Mouse (Mus musculus): ENCODE measurements at regions not wholly inside any gene's neighbourhood (a gene's known extent, or its start where the extent isn't known, plus 50 kb on each side); places are given as distances from the start of the nearest gene placed in this dataset.

GRCm38 (mm10) chr4:88969134-88969841 is 89.3 kb upstream of the Ifne start:
- peak overlapping the region; percentile 53 for H3K4me2 ChIP-seq
- WGBS, result 33% methylated on average over 6 of the region's 6 CpGs
- H3K27me3 ChIP-seq (replicated peaks; ENCODE audit: control insufficient read depth, insufficient read depth, low read length), result no peaks in the 10 kb centered on the region
- no peaks in the 10 kb centered on the region for H3K36me3 ChIP-seq (ENCODE audit: control insufficient read depth, insufficient read depth, low read length)
- no peak overlapping the region for H3K4me3 ChIP-seq (ENCODE audit: low read depth, low read length)
- ATAC-seq (replicated peaks; ENCODE audit: low FRiP score), result peak; percentile 91
- peak overlapping the region; percentile 35; the same call in 1 of the 2 replicates for H3K27ac ChIP-seq (ENCODE audit: low read depth, low read length)
- H3K9me3 ChIP-seq (ENCODE audit: control insufficient read depth, low read length), result no peaks in the 10 kb centered on the region
- peak; percentile 39 for DNase-seq (ENCODE audit: low spot score)
- 0 out of 2 replicates have a peak, but pooled peaks cover 6% of the 10 kb centered on the region for H3K4me1 ChIP-seq (replicated peaks; ENCODE audit: control insufficient read depth, insufficient read depth, low read length)
- no peak overlapping the region for H3K9ac ChIP-seq (ENCODE audit: low read depth, low read length)

GRCm38 (mm10) chr4:88959621-88960020 is 79.6 kb upstream of the Ifne start:
- H3K27me3 ChIP-seq (replicated peaks; ENCODE audit: control insufficient read depth, insufficient read depth, low read length), result no peaks in the 10 kb centered on the region
- 68% methylated on average over 3 of the region's 3 CpGs for WGBS
- H3K9me3 ChIP-seq (ENCODE audit: control insufficient read depth, low read length), result no peaks in the 10 kb centered on the region

GRCm38 (mm10) chr4:88956605-88957004 is 76.6 kb upstream of the Ifne start:
- no peak for DNase-seq (ENCODE audit: low spot score)
- no peaks in the 10 kb centered on the region for H3K36me3 ChIP-seq (ENCODE audit: control insufficient read depth, insufficient read depth, low read length)
- 66% methylated on average over 4 of the region's 4 CpGs for WGBS
- no peak overlapping the region for H3K9ac ChIP-seq (ENCODE audit: low read depth, low read length)
- no peak overlapping the region for H3K4me2 ChIP-seq
- H3K27me3 ChIP-seq (replicated peaks; ENCODE audit: control insufficient read depth, insufficient read depth, low read length), result no peaks in the 10 kb centered on the region
- no peak for ATAC-seq (replicated peaks; ENCODE audit: low FRiP score)
- H3K4me1 ChIP-seq (replicated peaks; ENCODE audit: control insufficient read depth, insufficient read depth, low read length), result no peaks in the 10 kb centered on the region
- H3K4me3 ChIP-seq (ENCODE audit: low read depth, low read length), result no peak overlapping the region
- H3K9me3 ChIP-seq (ENCODE audit: control insufficient read depth, low read length), result no peaks in the 10 kb centered on the region
- no peak overlapping the region for H3K27ac ChIP-seq (ENCODE audit: low read depth, low read length)

More at GRCm38 (mm10) chr4:88959621-88960020, 79.6 kb upstream of the Ifne start:
- DNase-seq (ENCODE audit: low spot score) (no peak), ATAC-seq (replicated peaks; ENCODE audit: low FRiP score) (no peak)
- Histone ChIP-seq H3K4me3 (ENCODE audit: low read depth, low read length) (no peak overlapping the region), H3K4me1 (replicated peaks; ENCODE audit: control insufficient read depth, insufficient read depth, low read length) (no peaks in the 10 kb centered on the region), H3K9ac (ENCODE audit: low read depth, low read length) (no peak overlapping the region), H3K4me2 (no peak overlapping the region), H3K27ac (ENCODE audit: low read depth, low read length) (no peak overlapping the region), H3K36me3 (ENCODE audit: control insufficient read depth, insufficient read depth, low read length) (no peaks in the 10 kb centered on the region)

- ATAC-seq (replicated peaks; ENCODE audit: low FRiP score) (no peak), DNase-seq (ENCODE audit: low spot score) (no peak)
- WGBS, result 23% methylated on average over 7 of the region's 7 CpGs
- no peaks in the 10 kb centered on the region for H3K36me3 ChIP-seq (ENCODE audit: control insufficient read depth, insufficient read depth, low read length)
- no peak overlapping the region for H3K4me3 ChIP-seq (ENCODE audit: low read depth, low read length)
- H3K4me1 ChIP-seq (replicated peaks; ENCODE audit: control insufficient read depth, insufficient read depth, low read length), result no peaks in the 10 kb centered on the region
- no peaks in the 10 kb centered on the region for H3K27me3 ChIP-seq (replicated peaks; ENCODE audit: control insufficient read depth, insufficient read depth, low read length)
- no peaks in the 10 kb centered on the region for H3K9me3 ChIP-seq (ENCODE audit: control insufficient read depth, low read length)
- no peak overlapping the region for H3K27ac ChIP-seq (ENCODE audit: low read depth, low read length)
- H3K4me2 ChIP-seq, result no peak overlapping the region
- H3K9ac ChIP-seq (ENCODE audit: low read depth, low read length), result no peak overlapping the region
These were observed 76.2 kb upstream of the Ifne start for GRCm38 (mm10) chr4:88956151-88956550.

GRCm38 (mm10) chr4:88955571-88955970 is 75.6 kb upstream of the Ifne start:
- H3K27me3 ChIP-seq (replicated peaks; ENCODE audit: control insufficient read depth, insufficient read depth, low read length), result no peaks in the 10 kb centered on the region
- no peak overlapping the region for H3K4me2 ChIP-seq
- H3K9me3 ChIP-seq (ENCODE audit: control insufficient read depth, low read length), result no peaks in the 10 kb centered on the region
- H3K27ac ChIP-seq (ENCODE audit: low read depth, low read length), result no peak overlapping the region
- H3K9ac ChIP-seq (ENCODE audit: low read depth, low read length), result no peak overlapping the region
- H3K4me3 ChIP-seq (ENCODE audit: low read depth, low read length), result no peak overlapping the region
- ATAC-seq (replicated peaks; ENCODE audit: low FRiP score) (no peak), DNase-seq (ENCODE audit: low spot score) (no peak)
- WGBS, result 80% methylated on average over 7 of the region's 7 CpGs
- no peaks in the 10 kb centered on the region for H3K4me1 ChIP-seq (replicated peaks; ENCODE audit: control insufficient read depth, insufficient read depth, low read length)
- H3K36me3 ChIP-seq (ENCODE audit: control insufficient read depth, insufficient read depth, low read length), result no peaks in the 10 kb centered on the region

GRCm38 (mm10) chr4:88954045-88954444 is 74.0 kb upstream of the Ifne start:
- H3K36me3 ChIP-seq (ENCODE audit: control insufficient read depth, insufficient read depth, low read length), result no peaks in the 10 kb centered on the region
- H3K27me3 ChIP-seq (replicated peaks; ENCODE audit: control insufficient read depth, insufficient read depth, low read length), result no peaks in the 10 kb centered on the region
- DNase-seq (ENCODE audit: low spot score) (no peak), ATAC-seq (replicated peaks; ENCODE audit: low FRiP score) (no peak)
- H3K27ac ChIP-seq (ENCODE audit: low read depth, low read length), result no peak overlapping the region
- 85% methylated on average over 3 of the region's 3 CpGs for WGBS
- no peak overlapping the region for H3K9ac ChIP-seq (ENCODE audit: low read depth, low read length)
- no peaks in the 10 kb centered on the region for H3K4me1 ChIP-seq (replicated peaks; ENCODE audit: control insufficient read depth, insufficient read depth, low read length)
- no peaks in the 10 kb centered on the region for H3K9me3 ChIP-seq (ENCODE audit: control insufficient read depth, low read length)
- H3K4me2 ChIP-seq, result no peak overlapping the region
- H3K4me3 ChIP-seq (ENCODE audit: low read depth, low read length), result no peak overlapping the region

GRCm38 (mm10) chr4:88951034-88951336 is 71.0 kb upstream of the Ifne start:
- no peaks in the 10 kb centered on the region for H3K27me3 ChIP-seq (replicated peaks; ENCODE audit: control insufficient read depth, insufficient read depth, low read length)
- no peak for ATAC-seq (replicated peaks; ENCODE audit: low FRiP score)

GRCm38 (mm10) chr4:88950181-88951033 is 70.4 kb upstream of the Ifne start:
- H3K36me3 ChIP-seq (ENCODE audit: control insufficient read depth, insufficient read depth, low read length), result no peaks in the 10 kb centered on the region
- H3K4me2 ChIP-seq, result no peak overlapping the region
- no peak overlapping the region for H3K4me3 ChIP-seq (ENCODE audit: low read depth, low read length)
- 64% methylated on average over 12 of the region's 12 CpGs for WGBS
- no peak overlapping the region for H3K9ac ChIP-seq (ENCODE audit: low read depth, low read length)
- H3K4me1 ChIP-seq (replicated peaks; ENCODE audit: control insufficient read depth, insufficient read depth, low read length), result no peaks in the 10 kb centered on the region
- H3K27me3 ChIP-seq (replicated peaks; ENCODE audit: control insufficient read depth, insufficient read depth, low read length), result no peaks in the 10 kb centered on the region
- DNase-seq (ENCODE audit: low spot score) (no peak), ATAC-seq (replicated peaks; ENCODE audit: low FRiP score) (no peak)
- no peaks in the 10 kb centered on the region for H3K9me3 ChIP-seq (ENCODE audit: control insufficient read depth, low read length)
- no peak overlapping the region for H3K27ac ChIP-seq (ENCODE audit: low read depth, low read length)

More at GRCm38 (mm10) chr4:88951034-88951336, 71.0 kb upstream of the Ifne start:
- Histone ChIP-seq H3K4me1 (replicated peaks; ENCODE audit: control insufficient read depth, insufficient read depth, low read length) (no peaks in the 10 kb centered on the region), H3K27ac (ENCODE audit: low read depth, low read length) (no peak overlapping the region), H3K36me3 (ENCODE audit: control insufficient read depth, insufficient read depth, low read length) (no peaks in the 10 kb centered on the region), H3K9me3 (ENCODE audit: control insufficient read depth, low read length) (no peaks in the 10 kb centered on the region), H3K4me3 (ENCODE audit: low read depth, low read length) (no peak overlapping the region), H3K4me2 (no peak overlapping the region), H3K9ac (ENCODE audit: low read depth, low read length) (no peak overlapping the region)
- WGBS, result 64% methylated on average over 1 of the region's 1 CpGs
- DNase-seq (ENCODE audit: low spot score), result no peak
